Mouse (Mus musculus) olfactory bulb, adult 2 months (tissue): ENCODE measurements around the gene Trmt1. TPM values are rescaled to one million over a fixed set of nuclear protein-coding genes. Genes with fewer than 3 reads are reported as not detected.

Source experiments
- H3K27ac ChIP-seq: fragments of 200-500 bp; 2 replicates; pipeline ENCODE4 v1.5.1; 2012; ENCODE audit warnings: low read depth, low read length; ENCODE audit not compliant: insufficient read depth
- H3K4me1 ChIP-seq: fragments of 200-500 bp; 2 replicates; pipeline ENCODE4 v1.6.1; 2012; ENCODE audit warnings: low read length; ENCODE audit not compliant: control insufficient read depth, insufficient read depth
- H3K4me3 ChIP-seq: fragments of 200-500 bp; 2 replicates; pipeline ENCODE4 v1.5.1; 2012; ENCODE audit warnings: mild to moderate bottlenecking, low read depth, low read length, moderate library complexity; ENCODE audit not compliant: insufficient read depth
- CTCF ChIP-seq: fragments of 200-500 bp; IDR thresholded peaks from 2 replicates; pipeline ENCODE4 v1.5.1; 2012; ENCODE audit warnings: low read depth, mild to moderate bottlenecking, low read length, moderate library complexity; ENCODE audit not compliant: insufficient read depth
- POLR2A ChIP-seq: fragments of 200-500 bp; IDR thresholded peaks from 2 replicates; pipeline ENCODE4 v1.6.1; 2012; ENCODE audit warnings: mild to moderate bottlenecking, low read depth, low read length, moderate library complexity; ENCODE audit not compliant: insufficient read depth
- WGBS: fragments of 180-500 bp; shearing (Covaris S2); methylation state at CpG from one replicate; pipeline ENCODE4 v1.1.7; 2018; 5-methylcytosine and 5-hydroxymethylcytosine counted together
- polyA plus RNA-seq: library from polyadenylated mRNA; stranded (reverse); fragments of >200 nt; gene quantifications from 2 replicates; pipeline ENCODE4 v1.2.4, GENCODE M21; 2012; ENCODE audit warnings: low replicate concordance; ENCODE audit not compliant: missing spikeins, insufficient read depth, insufficient read length

Gene Trmt1
- polyA plus RNA-seq, 1 experiment, result not detected

DNA sequence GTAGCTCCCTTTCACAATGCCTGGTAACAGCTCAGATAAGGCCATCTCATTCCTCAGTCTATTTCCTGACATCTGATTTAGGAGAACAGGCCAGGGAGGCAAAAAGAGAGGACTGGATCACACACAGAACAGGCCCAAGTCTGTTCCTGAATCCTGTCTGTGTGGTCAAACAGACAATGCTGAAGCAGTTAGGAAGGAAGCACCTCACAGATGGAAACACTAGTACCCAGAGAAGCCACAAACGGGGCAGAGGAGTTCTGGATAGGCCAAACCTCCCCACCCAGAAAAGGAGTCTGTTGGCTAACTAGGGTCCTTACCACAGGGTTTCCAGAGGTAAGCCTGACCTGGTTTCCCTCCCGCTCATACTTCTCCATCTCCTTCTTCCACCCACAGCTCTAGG is 3.9 kb upstream of the Trmt1 start:
- 77% methylated on average over 2 of the region's 2 CpGs for WGBS
- H3K27ac ChIP-seq, result no peak overlapping the region
- peaks cover 22% of the 10 kb centered on the region for H3K4me1 ChIP-seq
- TF ChIP-seq CTCF, result no peak
- TF ChIP-seq POLR2A, result no peak
- H3K4me3 ChIP-seq, result no peak overlapping the region

DNA sequence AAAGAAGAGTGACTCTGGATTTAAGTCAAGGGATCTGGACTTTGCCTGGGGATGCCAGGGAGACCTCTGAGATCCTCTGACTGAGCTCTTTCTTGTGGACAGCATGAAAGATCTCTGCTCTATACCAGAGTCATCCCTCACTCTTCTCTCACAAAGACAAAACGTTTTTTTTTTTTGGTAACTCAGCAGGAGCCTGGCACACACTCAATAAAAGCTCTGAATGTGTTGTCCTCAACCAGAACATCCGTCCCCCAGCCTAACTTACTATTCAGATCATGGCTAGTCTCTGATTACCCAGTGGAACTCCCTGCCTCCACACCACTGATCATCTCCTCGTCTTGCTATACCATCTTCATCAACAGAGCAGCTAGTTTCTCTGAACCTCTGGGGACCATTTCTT is 1.6 kb upstream of the Trmt1 start:
- Histone ChIP-seq H3K4me3 (no peak overlapping the region), H3K27ac (no peak overlapping the region), H3K4me1 (peaks cover 23% of the 10 kb centered on the region)
- WGBS, result 26% methylated on average over 3 of the region's 3 CpGs
- no peak for TF ChIP-seq CTCF
- no peak for TF ChIP-seq POLR2A

DNA sequence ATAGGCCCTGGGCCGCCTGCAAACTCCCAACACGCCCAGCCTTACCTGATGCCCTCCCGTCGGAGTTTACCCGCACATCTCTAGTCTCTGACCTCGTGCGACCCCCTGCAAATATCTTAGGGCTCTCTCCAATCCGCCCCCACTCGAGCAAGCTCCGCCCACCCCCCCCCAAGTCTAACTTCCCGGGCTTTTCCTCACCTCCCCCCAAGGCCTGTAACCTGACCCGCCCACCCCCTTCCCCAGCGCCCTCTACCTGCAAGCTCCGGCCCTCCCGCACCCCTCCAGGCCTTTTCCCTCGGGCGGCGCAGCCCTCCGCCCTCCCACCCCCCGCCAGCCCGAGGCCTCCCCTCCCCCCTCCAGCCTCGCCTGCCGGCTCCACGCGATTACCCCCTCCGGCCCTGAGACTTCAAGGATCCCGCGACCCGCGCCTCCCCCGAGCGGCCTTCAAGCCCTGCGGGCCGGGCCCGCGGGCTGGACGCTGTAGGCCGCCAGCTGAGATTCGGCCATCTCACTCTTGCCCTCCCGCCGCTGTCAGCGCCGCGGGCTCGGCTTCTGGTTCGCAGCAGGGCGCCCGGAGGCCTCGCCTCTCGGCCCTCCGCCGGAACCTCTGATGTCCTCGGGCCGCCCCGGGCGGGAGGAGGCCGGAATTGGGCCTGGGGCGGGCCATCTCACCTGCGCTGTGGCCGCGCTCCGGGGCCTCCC is 1.0 kb downstream of the Trmt1 start:
- peak overlapping the region; percentile 75; the same call in 1 of the 2 replicates for H3K27ac ChIP-seq
- 2% methylated on average over 59 of the region's 62 CpGs for WGBS
- peak overlapping the region; percentile 96 for H3K4me3 ChIP-seq
- TF ChIP-seq CTCF (no peak), POLR2A (no peak)
- H3K4me1 ChIP-seq, result peaks cover 26% of the 10 kb centered on the region

DNA sequence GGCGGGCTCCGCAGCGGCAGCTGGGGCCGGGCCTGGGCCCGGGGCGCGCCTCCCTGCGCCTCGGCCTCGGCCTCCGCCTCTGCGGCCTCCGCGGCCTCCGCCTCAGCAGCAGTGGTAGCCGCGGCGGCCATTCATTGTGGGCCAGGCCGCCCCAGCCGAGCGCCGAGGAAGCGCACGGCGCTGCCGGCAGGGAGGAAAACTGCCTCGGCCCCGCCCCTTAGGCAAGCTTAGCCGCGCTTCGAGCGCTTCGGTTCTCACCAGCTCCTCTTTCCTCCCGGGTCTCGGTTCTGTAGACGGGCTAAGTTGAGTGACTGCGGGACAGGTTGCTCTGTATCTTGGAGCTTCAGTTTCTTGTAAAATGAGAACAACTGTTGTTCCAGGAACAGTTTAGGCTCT is 1.6 kb downstream of the Trmt1 start, which contains the start of gene Nacc1:
TSS of gene Nacc1 (minus strand) at position 158 of the 396 bp plus-strand sequence.
- WGBS, result under 1% methylated on average over 34 of the region's 37 CpGs
- peak within 1 kb of the TSS; percentile 96 for H3K4me3 ChIP-seq
- H3K27ac ChIP-seq, result peak within 1 kb of the TSS; percentile 75; the same call in 1 of the 2 replicates
- TF ChIP-seq CTCF, result no peak
- TF ChIP-seq POLR2A, result peak; percentile 30; the same call in 1 of the 2 replicates
- peaks cover 22% of the 10 kb centered on the region for H3K4me1 ChIP-seq

DNA sequence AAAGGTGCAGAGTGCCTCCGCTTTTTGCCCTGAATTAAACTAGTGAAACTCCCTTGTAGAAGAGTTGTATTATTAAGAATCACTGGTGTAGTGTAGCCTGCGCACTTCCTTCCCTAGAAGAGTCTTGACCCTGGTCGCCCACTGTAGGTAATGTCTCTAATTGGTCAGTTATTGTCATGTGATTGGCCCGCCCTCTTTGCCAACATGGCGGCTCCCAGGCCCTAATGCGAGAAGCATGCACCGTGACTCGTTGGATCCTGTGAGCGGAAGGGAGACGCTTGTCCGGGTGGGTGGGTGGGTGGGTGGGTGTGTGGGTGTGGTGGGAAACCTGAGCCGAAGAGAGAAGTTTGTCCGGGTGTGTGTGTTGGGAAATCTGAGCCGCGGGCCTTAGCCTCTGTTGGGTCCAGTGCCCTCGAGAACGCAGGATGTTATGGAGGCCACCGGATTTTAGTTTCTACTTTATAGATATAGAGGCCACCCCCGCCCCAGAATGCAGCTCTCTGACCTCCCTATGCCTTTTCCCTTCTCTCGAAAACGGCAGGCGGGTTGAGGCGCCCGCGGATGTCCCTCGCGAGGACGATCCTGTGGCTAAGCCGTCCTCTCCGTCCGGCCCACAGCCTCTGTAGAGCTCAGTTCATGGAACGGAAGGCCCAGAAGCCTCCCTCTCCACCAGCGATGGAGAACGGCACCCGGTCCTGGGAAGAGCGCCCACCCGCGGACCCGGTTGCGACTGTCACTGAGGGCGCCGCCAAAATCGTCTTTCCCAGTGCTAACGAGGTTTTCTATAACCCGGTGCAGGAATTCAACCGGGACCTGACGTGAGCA is 3.2 kb downstream of the Trmt1 start:
- Histone ChIP-seq H3K27ac (no peak overlapping the region), H3K4me3 (peak overlapping the region; percentile 71), H3K4me1 (peaks cover 22% of the 10 kb centered on the region)
- under 1% methylated on average over 47 of the region's 47 CpGs for WGBS
- no peak for TF ChIP-seq POLR2A
- TF ChIP-seq CTCF, result no peak

DNA sequence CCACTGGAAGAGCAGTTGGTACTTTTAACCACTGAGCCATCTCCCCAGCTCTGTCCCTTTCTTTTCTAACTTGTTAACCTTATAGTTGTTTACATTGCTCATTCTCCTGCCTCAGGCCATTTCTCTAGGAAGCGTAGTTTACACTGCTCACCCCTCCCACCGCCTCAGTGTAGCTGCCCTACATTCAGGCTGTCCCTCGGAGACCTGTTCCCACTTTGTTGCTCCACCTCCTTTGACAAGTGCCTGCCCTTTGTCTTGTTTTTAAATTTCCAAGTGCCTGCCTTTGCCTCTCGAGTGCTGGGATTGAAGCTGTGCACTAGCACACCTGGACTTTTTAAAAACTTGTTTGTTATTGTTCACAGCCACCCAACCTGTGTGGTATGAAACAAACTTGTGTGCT is 7.2 kb downstream of the Trmt1 start:
- 0 out of 2 replicates have a peak, but pooled peaks cover 4% of the 10 kb centered on the region for H3K4me1 ChIP-seq
- WGBS, result 84% methylated on average over 4 of the region's 4 CpGs
- TF ChIP-seq CTCF, result no peak
- no peak for TF ChIP-seq POLR2A
- H3K4me3 ChIP-seq, result no peak overlapping the region
- no peak overlapping the region for H3K27ac ChIP-seq

DNA sequence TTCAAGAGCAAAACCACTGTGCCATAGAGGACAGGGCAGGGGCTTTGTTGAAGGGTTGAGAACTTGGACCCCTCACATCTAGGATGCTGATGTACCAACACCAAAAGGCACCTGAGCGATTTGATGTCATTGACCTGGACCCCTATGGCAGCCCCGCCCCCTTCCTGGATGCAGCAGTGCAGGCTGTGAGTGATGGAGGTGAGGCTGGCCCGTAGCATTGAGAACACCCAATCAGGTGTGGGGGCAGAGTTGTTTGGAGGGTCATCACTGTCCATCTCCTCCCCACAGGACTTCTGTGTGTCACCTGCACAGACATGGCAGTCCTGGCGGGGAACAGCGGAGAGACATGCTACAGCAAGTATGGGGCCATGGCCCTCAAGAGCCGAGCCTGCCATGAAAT is 9.0 kb downstream of the Trmt1 start:
- H3K27ac ChIP-seq, result no peak overlapping the region
- no peak overlapping the region for H3K4me3 ChIP-seq
- TF ChIP-seq POLR2A (no peak), CTCF (no peak)
- 89% methylated on average over 6 of the region's 6 CpGs for WGBS
- H3K4me1 ChIP-seq, result no peaks in the 10 kb centered on the region

DNA sequence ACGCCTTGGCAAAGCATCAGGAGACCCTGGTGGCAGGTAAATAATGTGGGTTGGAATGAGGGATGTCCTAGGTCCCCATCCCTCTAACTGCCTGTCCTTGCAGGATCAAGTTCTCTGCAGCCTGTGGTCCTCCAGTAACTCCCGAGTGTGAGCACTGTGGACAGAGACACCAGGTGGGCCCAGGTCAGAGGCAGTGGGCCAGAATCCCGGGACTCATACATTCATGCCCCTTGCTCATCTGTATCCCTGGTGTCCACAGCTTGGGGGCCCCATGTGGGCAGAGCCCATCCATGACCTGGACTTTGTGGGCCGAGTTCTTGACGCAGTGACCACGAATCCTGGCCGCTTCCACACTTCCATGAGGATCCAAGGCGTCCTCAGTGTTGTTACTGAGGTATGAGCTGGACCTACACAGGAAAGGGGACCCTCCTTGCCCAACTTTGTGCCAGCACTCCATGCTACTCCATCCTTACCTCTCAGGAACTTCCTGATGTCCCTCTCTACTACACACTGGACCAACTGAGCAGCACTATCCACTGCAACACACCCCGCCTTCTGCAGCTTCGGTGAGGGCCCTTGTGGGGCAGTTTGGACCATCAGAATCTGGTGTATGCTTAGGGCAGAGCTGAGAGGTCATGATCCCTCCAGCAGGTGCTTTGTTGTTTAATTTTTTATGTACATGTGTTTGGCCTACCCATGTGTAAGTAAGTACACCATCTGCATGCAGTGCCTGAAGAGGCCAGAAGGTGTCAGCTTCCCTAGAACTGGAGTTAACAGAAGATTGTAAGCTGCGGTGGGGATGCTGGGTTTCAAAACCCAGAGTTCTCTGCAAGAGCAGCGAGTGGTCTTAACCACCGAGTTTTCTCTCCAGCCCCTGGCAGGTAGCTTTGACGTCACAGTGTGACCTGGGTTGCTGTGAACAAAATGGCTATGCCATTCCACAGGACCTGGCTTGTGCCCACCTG is 11.3 kb downstream of the Trmt1 start:
- Histone ChIP-seq H3K27ac (no peak overlapping the region), H3K4me3 (no peak overlapping the region), H3K4me1 (no peaks in the 10 kb centered on the region)
- TF ChIP-seq CTCF (no peak), POLR2A (no peak)
- WGBS, result 82% methylated on average over 14 of the region's 14 CpGs

DNA sequence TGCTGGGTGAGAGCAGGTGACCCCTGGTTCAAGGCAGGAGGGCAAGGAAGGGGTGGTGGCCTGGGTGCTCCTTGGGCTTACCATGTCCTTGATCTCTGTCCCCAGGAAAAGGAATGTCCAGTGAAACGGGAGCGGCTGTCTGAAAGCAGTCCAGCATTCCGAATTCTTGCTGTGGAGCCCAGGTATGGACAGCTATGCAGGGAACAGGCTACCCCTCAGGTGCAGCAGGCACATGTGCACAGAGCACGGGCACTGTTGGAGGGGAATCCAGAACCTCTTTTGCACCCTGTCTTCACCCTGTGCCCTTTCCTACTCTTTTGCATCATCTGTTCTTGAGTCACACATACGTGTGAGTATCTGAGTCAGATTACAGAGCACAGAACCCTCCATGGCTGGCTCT is 12.2 kb downstream of the Trmt1 start:
- no peak for TF ChIP-seq CTCF
- no peak for TF ChIP-seq POLR2A
- no peak overlapping the region for H3K4me3 ChIP-seq
- H3K4me1 ChIP-seq, result no peaks in the 10 kb centered on the region
- WGBS, result 94% methylated on average over 5 of the region's 5 CpGs
- no peak overlapping the region for H3K27ac ChIP-seq
